Mouse (Mus musculus) E14TG2a.4 (cell line): ENCODE results near the gene Plcg2.

ENCODE experiments used
- H3K27me3 ChIP-seq: 2 replicates; pipeline ENCODE4 v1.6.1; 2014; ENCODE audit warnings: low read length, control low read depth; ENCODE audit not compliant: insufficient read depth
- H3K36me3 ChIP-seq: 2 replicates; pipeline ENCODE4 v1.6.1; 2014; ENCODE audit warnings: low read length, control low read depth; ENCODE audit not compliant: insufficient read depth
- H3K4me1 ChIP-seq: replicated peaks from 2 replicates; pipeline ENCODE4 v1.6.1; 2014; ENCODE audit warnings: low read depth, low read length, control low read depth
- H3K4me3 ChIP-seq: replicated peaks from 2 replicates; pipeline ENCODE4 v1.5.1; 2014; ENCODE audit warnings: mild to moderate bottlenecking, low read length
- H3K9me3 ChIP-seq: 2 replicates; pipeline ENCODE4 v1.6.1; 2014; ENCODE audit warnings: low read length, control low read depth
- CTCF ChIP-seq: conservative IDR thresholded peaks from 2 replicates; pipeline ENCODE4 v1.5.1; 2014; ENCODE audit warnings: low read length
- NANOG ChIP-seq: IDR thresholded peaks from 2 replicates; pipeline ENCODE4 v1.6.1; 2014; ENCODE audit warnings: borderline replicate concordance, low read length, mixed read lengths
- POU5F1 ChIP-seq: IDR thresholded peaks from 2 replicates; pipeline ENCODE4 v1.6.1; 2014; ENCODE audit warnings: low read length, borderline replicate concordance

The Plcg2 gene

DNA sequence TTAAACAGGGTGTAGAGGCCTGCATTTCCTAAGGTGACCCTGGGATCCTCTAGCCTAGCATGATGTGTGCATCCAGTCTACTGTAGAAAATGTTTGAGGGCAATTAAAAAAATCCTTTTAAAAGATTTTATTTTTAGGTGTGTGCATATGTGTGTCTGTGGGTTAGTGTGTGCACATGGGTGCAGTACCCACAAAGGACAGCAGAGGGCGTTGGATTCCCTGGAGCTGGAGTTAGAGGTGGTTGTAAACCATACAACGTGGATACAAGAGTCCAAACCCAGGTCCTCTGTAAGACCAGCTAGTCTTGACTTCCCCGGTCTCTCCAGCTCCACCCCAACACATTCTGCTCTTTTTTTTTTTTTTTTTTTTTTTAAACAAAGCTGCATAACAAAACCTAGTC is 139.4 kb downstream of the Plcg2 start:
- Histone ChIP-seq H3K4me1 (peaks cover 18% of the 10 kb centered on the region), H3K4me3 (no peak overlapping the region), H3K9me3 (no peaks in the 10 kb centered on the region), H3K27me3 (no peaks in the 10 kb centered on the region), H3K36me3 (no peaks in the 10 kb centered on the region)
- TF ChIP-seq POU5F1 (no peak), NANOG (no peak), CTCF (peak; percentile 91)

DNA sequence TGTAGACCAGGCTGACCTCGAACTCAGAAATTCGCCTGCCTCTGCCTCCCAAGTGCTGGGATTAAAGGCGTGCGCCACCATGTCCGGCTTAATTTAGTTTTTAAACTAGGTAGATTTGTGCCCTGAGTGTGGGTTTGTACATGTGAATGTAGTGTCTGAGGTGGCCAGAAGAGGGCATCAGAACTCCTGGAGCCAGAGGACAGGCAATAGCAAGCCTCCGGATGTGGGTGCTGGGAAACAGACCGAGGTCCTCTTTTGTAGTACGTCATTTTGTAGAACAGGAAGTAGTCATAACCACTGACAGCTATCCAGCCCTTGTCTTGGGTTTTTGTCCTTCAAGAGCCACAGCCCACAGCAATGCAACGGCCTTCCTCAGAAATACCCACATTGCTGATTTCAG is 141.5 kb downstream of the Plcg2 start:
- H3K36me3 ChIP-seq = no peaks in the 10 kb centered on the region
- H3K4me1 ChIP-seq = peaks cover 6% of the 10 kb centered on the region
- no peak for TF ChIP-seq NANOG
- peak; percentile 25; the same call in 1 of the 2 replicates for TF ChIP-seq CTCF
- H3K27me3 ChIP-seq = no peaks in the 10 kb centered on the region
- H3K9me3 ChIP-seq = no peaks in the 10 kb centered on the region
- no peak overlapping the region for H3K4me3 ChIP-seq

GRCm38 (mm10) chr8:117645486-117645885 is 147.4 kb downstream of the Plcg2 start:
- H3K4me1 ChIP-seq = peaks cover 11% of the 10 kb centered on the region
- peaks cover 9% of the 10 kb centered on the region for H3K9me3 ChIP-seq
- H3K36me3 ChIP-seq = no peaks in the 10 kb centered on the region
- no peak for TF ChIP-seq NANOG
- TF ChIP-seq POU5F1 = no peak
- TF ChIP-seq CTCF = no peak
- H3K4me3 ChIP-seq = no peak overlapping the region
- peaks cover 2% of the 10 kb centered on the region; the same call in 1 of the 2 replicates for H3K27me3 ChIP-seq

GRCm38 (mm10) chr8:117646020-117646419 is 147.9 kb downstream of the Plcg2 start:
- Histone ChIP-seq H3K36me3 (no peaks in the 10 kb centered on the region), H3K4me1 (peaks cover 11% of the 10 kb centered on the region), H3K9me3 (peaks cover 9% of the 10 kb centered on the region), H3K4me3 (no peak overlapping the region), H3K27me3 (peaks cover 2% of the 10 kb centered on the region; the same call in 1 of the 2 replicates)
- TF ChIP-seq POU5F1 = no peak
- no peak for TF ChIP-seq NANOG
- peak; percentile 84 for TF ChIP-seq CTCF

GRCm38 (mm10) chr8:117646440-117646839 is 148.3 kb downstream of the Plcg2 start:
- Histone ChIP-seq H3K36me3 (no peaks in the 10 kb centered on the region), H3K4me1 (peaks cover 11% of the 10 kb centered on the region), H3K4me3 (no peak overlapping the region), H3K9me3 (peaks cover 9% of the 10 kb centered on the region), H3K27me3 (peaks cover 2% of the 10 kb centered on the region; the same call in 1 of the 2 replicates)
- no peak for TF ChIP-seq NANOG
- TF ChIP-seq CTCF = no peak
- no peak for TF ChIP-seq POU5F1

GRCm38 (mm10) chr8:117652318-117652717 is 154.2 kb downstream of the Plcg2 start:
- Histone ChIP-seq H3K27me3 (peaks cover 5% of the 10 kb centered on the region; the same call in 1 of the 2 replicates), H3K4me3 (no peak overlapping the region), H3K36me3 (no peaks in the 10 kb centered on the region), H3K9me3 (peaks cover 9% of the 10 kb centered on the region), H3K4me1 (no peaks in the 10 kb centered on the region)
- TF ChIP-seq CTCF (no peak), NANOG (no peak), POU5F1 (no peak)

GRCm38 (mm10) chr8:117658990-117659389 is 160.9 kb downstream of the Plcg2 start:
- peaks cover 15% of the 10 kb centered on the region for H3K9me3 ChIP-seq
- no peaks in the 10 kb centered on the region for H3K36me3 ChIP-seq
- no peak overlapping the region for H3K4me3 ChIP-seq
- no peaks in the 10 kb centered on the region for H3K4me1 ChIP-seq
- H3K27me3 ChIP-seq = 0 out of 2 replicates have a peak, but pooled peaks cover 7% of the 10 kb centered on the region
- no peak for TF ChIP-seq NANOG
- no peak; the same call in 1 of the 2 replicates for TF ChIP-seq CTCF
- no peak for TF ChIP-seq POU5F1

GRCm38 (mm10) chr8:117660358-117661031 is 162.4 kb downstream of the Plcg2 start:
- TF ChIP-seq CTCF = no peak
- no peak for TF ChIP-seq NANOG
- no peak for TF ChIP-seq POU5F1
- 0 out of 2 replicates have a peak, but pooled peaks cover 4% of the 10 kb centered on the region for H3K27me3 ChIP-seq
- no peaks in the 10 kb centered on the region for H3K4me1 ChIP-seq
- no peaks in the 10 kb centered on the region for H3K36me3 ChIP-seq
- H3K4me3 ChIP-seq = no peak overlapping the region
- peaks cover 15% of the 10 kb centered on the region for H3K9me3 ChIP-seq
